Mouse (Mus musculus) gastrocnemius, adult 18-20 months (tissue): ENCODE measurements around the gene Dpm3. TPM values are rescaled to one million over a fixed set of nuclear protein-coding genes. Genes with fewer than 3 reads are reported as not detected.

ENCODE experiments used
- DNase-seq: peaks from one replicate; pipeline ENCODE4 v3.0.0; 2021; ENCODE audit warnings: low spot score
- total RNA-seq, 2 experiments: library from RNA; stranded (reverse); gene quantifications; 2 replicates each; pipeline ENCODE4 v1.2.3; 2021

The Dpm3 gene
- total RNA-seq, 2 experiments from 2014 or later = 22.6 to 24.3 TPM

- peak; percentile 78 for DNase-seq
These were observed 7.3 kb downstream of the Dpm3 start for GRCm38 (mm10) chr3:89266439-89266893.

GRCm38 (mm10) chr3:89268916-89269315 is 9.8 kb downstream of the Dpm3 start:
- no peak for DNase-seq

GRCm38 (mm10) chr3:89270051-89270755 is 11.0 kb downstream of the Dpm3 start, which contains the start of gene Slc50a1:
Gene Slc50a1 (minus strand): TSS chr3:89270570.
- peak; percentile 90 for DNase-seq

- peak; percentile 49 for DNase-seq
These were observed 11.7 kb downstream of the Dpm3 start for GRCm38 (mm10) chr3:89270891-89271290.

- DNase-seq = no peak
These were observed 12.6 kb downstream of the Dpm3 start for GRCm38 (mm10) chr3:89271760-89272159.

- DNase-seq = no peak
These were observed 16.9 kb downstream of the Dpm3 start for GRCm38 (mm10) chr3:89276061-89276460.

- peak; percentile 70 for DNase-seq
These were observed 18.3 kb downstream of the Dpm3 start for GRCm38 (mm10) chr3:89277281-89278021.

- no peak for DNase-seq
These were observed 18.9 kb downstream of the Dpm3 start for GRCm38 (mm10) chr3:89278107-89278506.

GRCm38 (mm10) chr3:89278643-89279042 is 19.5 kb downstream of the Dpm3 start:
- DNase-seq = no peak

- peak; percentile 86 for DNase-seq
These were observed 20.2 kb downstream of the Dpm3 start for GRCm38 (mm10) chr3:89279153-89279890.

GRCm38 (mm10) chr3:89280050-89280605 is 21.0 kb downstream of the Dpm3 start:
- DNase-seq = no peak

GRCm38 (mm10) chr3:89280606-89281511 is 21.7 kb downstream of the Dpm3 start, which contains the start of gene Efna1:
Gene Efna1 (minus strand): TSS chr3:89281142.
- DNase-seq = no peak

- DNase-seq = peak; percentile 85
These were observed 22.6 kb downstream of the Dpm3 start for GRCm38 (mm10) chr3:89281579-89282290.

GRCm38 (mm10) chr3:89282291-89282643 is 23.1 kb downstream of the Dpm3 start:
- no peak for DNase-seq

GRCm38 (mm10) chr3:89284261-89284660 is 25.1 kb downstream of the Dpm3 start:
- no peak for DNase-seq

- DNase-seq = no peak
These were observed 26.4 kb downstream of the Dpm3 start for GRCm38 (mm10) chr3:89285526-89285925.

GRCm38 (mm10) chr3:89287286-89287685 is 28.1 kb downstream of the Dpm3 start:
- DNase-seq = no peak

GRCm38 (mm10) chr3:89288503-89288928 is 29.4 kb downstream of the Dpm3 start:
- DNase-seq = peak; percentile 68

- no peak for DNase-seq
These were observed 32.7 kb downstream of the Dpm3 start for GRCm38 (mm10) chr3:89291874-89292273.

- no peak for DNase-seq
These were observed 33.1 kb downstream of the Dpm3 start for GRCm38 (mm10) chr3:89292303-89292702.
